Mouse (Mus musculus) layer of hippocampus, postnatal 10 days (tissue): ENCODE measurements around the gene Chd3. TPM values are rescaled to one million over a fixed set of nuclear protein-coding genes. Genes with fewer than 3 reads are reported as not detected.

Experiments used
- DNase-seq, 2 experiments: peaks; one replicate each; pipeline ENCODE4 v3.0.0; 2021; ENCODE audit warnings: low spot score in 2 of 2
- total RNA-seq, 2 experiments: library from RNA; stranded (reverse); gene quantifications; 2 replicates each; pipeline ENCODE4 v1.2.3; 2021

The Chd3 gene
- total RNA-seq, 2 experiments from 2014 or later = 540 to 617 TPM

- DNase-seq = peak in 1 of 2 experiments; percentile 31
Observed at GRCm38 (mm10) chr11:69366855-69367615, 2.2 kb downstream of the Chd3 start.

GRCm38 (mm10) chr11:69366157-69366854 lies 2.9 kb downstream of the Chd3 start:
- DNase-seq = peak; percentile 95 to 97

- DNase-seq = no peak
Observed at GRCm38 (mm10) chr11:69365722-69366121, 3.5 kb downstream of the Chd3 start.

- DNase-seq = peak; percentile 96 to 97
Observed at GRCm38 (mm10) chr11:69364910-69365309, 4.3 kb downstream of the Chd3 start.

- no peak for DNase-seq
Observed at GRCm38 (mm10) chr11:69364376-69364775, 4.8 kb downstream of the Chd3 start.

- DNase-seq = no peak
Observed at GRCm38 (mm10) chr11:69362479-69362878, 6.7 kb downstream of the Chd3 start.

- DNase-seq = no peak
Observed at GRCm38 (mm10) chr11:69362021-69362420, 7.2 kb downstream of the Chd3 start.

- DNase-seq = no peak
Observed at GRCm38 (mm10) chr11:69357690-69358089, 11.5 kb downstream of the Chd3 start.

GRCm38 (mm10) chr11:69356544-69356943 lies 12.7 kb downstream of the Chd3 start:
- DNase-seq = no peak

- DNase-seq = no peak
Observed at GRCm38 (mm10) chr11:69346441-69346840, 22.8 kb downstream of the Chd3 start.

- peak; percentile 82 to 87 for DNase-seq
Observed at GRCm38 (mm10) chr11:69340161-69341131, 28.8 kb downstream of the Chd3 start, which contains the start of gene Rnf227. Rnf227 (plus strand) TSS chr11:69340461.

GRCm38 (mm10) chr11:69334796-69335195 lies 34.4 kb downstream of the Chd3 start:
- DNase-seq = no peak

- no peak for DNase-seq
Observed at GRCm38 (mm10) chr11:69333922-69334321, 35.3 kb downstream of the Chd3 start.

- DNase-seq = no peak
Observed at GRCm38 (mm10) chr11:69332713-69333253, 36.4 kb downstream of the Chd3 start.

GRCm38 (mm10) chr11:69331929-69332405 lies 37.2 kb downstream of the Chd3 start:
- DNase-seq = peak; percentile 85 to 88

GRCm38 (mm10) chr11:69331152-69331551 lies 38.1 kb downstream of the Chd3 start:
- no peak for DNase-seq

- no peak for DNase-seq
Observed at GRCm38 (mm10) chr11:69328517-69328916, 40.7 kb downstream of the Chd3 start.

GRCm38 (mm10) chr11:69327648-69328047 lies 41.6 kb downstream of the Chd3 start:
- no peak for DNase-seq

GRCm38 (mm10) chr11:69327157-69327442 lies 42.1 kb downstream of the Chd3 start:
- no peak for DNase-seq

GRCm38 (mm10) chr11:69326408-69327156 lies 42.6 kb downstream of the Chd3 start:
- DNase-seq = no peak
